8 mouse cellular contexts compared by ENCODE assay signal in genomic region chr16:55894536-55894892, GRCm38 (mm10). TPM values are rescaled to one million over a fixed set of nuclear protein-coding genes. Genes with fewer than 3 reads are reported as not detected.
DNase-seq lines count a peak whose midpoint lies in the region; ATAC-seq and TF ChIP-seq lines count a peak whose summit lies in the region.

No protein-coding gene starts in this region.

- in situ Hi-C loops in Patski (cut with MboI; ENCODE audit: low pct_unique_long_range_greater_than_20kb): loop anchor here (25.0 kb wide), 1 partner anchor 1932 kb away; no protein-coding TSS in a partner anchor

- 4% methylated on average over 4 of the region's 4 CpGs for WGBS in forebrain, embryonic 11.5 days
- 3% methylated on average over 4 of the region's 4 CpGs for whole genome bisulfite sequencing in limb, embryonic 10.5 days

- H3K9ac ChIP-seq in forebrain, embryonic 11.5 days (ENCODE audit: low read length): peak overlapping the region; percentile 83

- TF ChIP-seq CTCF in Patski (IDR thresholded peaks at IDR 0.05): no peak

- peak overlapping the region; percentile 68 for H3K4me3 ChIP-seq in forebrain, embryonic 11.5 days (ENCODE audit: low read depth, low read length)
- peak overlapping the region; percentile 74 for H3K4me3 ChIP-seq in limb, embryonic 10.5 days

- peak overlapping the region; percentile 49 for H3K4me2 ChIP-seq in forebrain, embryonic 11.5 days (ENCODE audit: low read depth, low read length, severe bottlenecking)

- 0 out of 2 replicates have a peak, but pooled peaks cover 2% of the 10 kb centered on the region for H3K4me1 ChIP-seq in forebrain, embryonic 11.5 days (replicated peaks; ENCODE audit: control insufficient read depth, insufficient read depth, low read length)
- peaks cover 11% of the 10 kb centered on the region for H3K4me1 ChIP-seq in limb, embryonic 10.5 days

- intact Hi-C loops in left cerebral cortex, postnatal 4 days (cut with DNase I): no loop called here
- intact Hi-C loops in left cerebral cortex, postnatal 10 days (cut with DNase I): no loop called here

- peak; percentile 27 for DNase-seq in left cerebral cortex, postnatal 4 days
- DNase-seq in left cerebral cortex, postnatal 10 days (ENCODE audit: extremely low spot score in 1 of 2, low spot score in 2 of 2): no peak
- no peak for DNase-seq in Patski (ENCODE audit: low read depth, low spot score)
- no peak for DNase-seq in forebrain, embryonic 11.5 days (ENCODE audit: low spot score)
- no peak for DNase-seq in limb, embryonic 10.5 days (ENCODE audit: low spot score)
- DNase-seq in ovary, adult 18-20 months (ENCODE audit: low spot score): no peak

- POLR2A ChIA-PET in Patski (lab: Charles Lee): interaction anchor here (1.3 kb wide), 1 partner anchor 8 kb away, joined by 3 read pairs; no protein-coding TSS in a partner anchor

- peak; percentile 8 for ATAC-seq in Patski
- ATAC-seq in forebrain, embryonic 11.5 days (replicated peaks; ENCODE audit: low FRiP score): no peak
- ATAC-seq in megakaryocyte-erythroid progenitor cell, adult 5-6 weeks (replicated peaks; ENCODE audit: low FRiP score, low TSS enrichment, poor library complexity, severe bottlenecking): peak; percentile 23
- ATAC-seq in inflammation-experienced regulatory T-cells, adult 6 months: no peak

- H3K27ac ChIP-seq in forebrain, embryonic 11.5 days (ENCODE audit: low read depth, low read length): no peak overlapping the region
- H3K27ac ChIP-seq in limb, embryonic 10.5 days: peak overlapping the region; percentile 87

- CTCF ChIA-PET in Patski (lab: Charles Lee): no interaction called here

- H3K27me3 ChIP-seq in Patski: no peaks in the 10 kb centered on the region
- H3K27me3 ChIP-seq in forebrain, embryonic 11.5 days (ENCODE audit: control insufficient read depth, insufficient read depth, low read length): no peaks in the 10 kb centered on the region
- no peaks in the 10 kb centered on the region for H3K27me3 ChIP-seq in limb, embryonic 10.5 days (ENCODE audit: low read depth, poor library complexity, severe bottlenecking)

- H3K36me3 ChIP-seq in forebrain, embryonic 11.5 days (ENCODE audit: control insufficient read depth, insufficient read depth, low read length): no peaks in the 10 kb centered on the region; the same call in 1 of the 2 replicates
- H3K36me3 ChIP-seq in limb, embryonic 10.5 days: peaks cover 12% of the 10 kb centered on the region

- H3K9me3 ChIP-seq in forebrain, embryonic 11.5 days (ENCODE audit: control insufficient read depth, low read length): no peaks in the 10 kb centered on the region
- no peaks in the 10 kb centered on the region for H3K9me3 ChIP-seq in limb, embryonic 10.5 days (replicated peaks)

RNA-seq across cellular contexts. Expression of gene Nxpe3, which starts 0.6 kb away (rescaled TPM):
- 1 to 10 TPM; 5.6 to 6.2 TPM for total RNA-seq in left cerebral cortex, postnatal 4 days (2021)
- total RNA-seq in left cerebral cortex, postnatal 10 days (2021): 1 to 10 TPM; 6.1 to 6.4 TPM
- 3.5 TPM for polyA plus RNA-seq in Patski (2021)
- polyA plus RNA-seq in forebrain, embryonic 11.5 days (2014; fragmentation: Nextera tagmentation; extraction: Ambion mirVana): 1.00 and 1.2 TPM in 2 replicates
- polyA plus RNA-seq in limb, embryonic 10.5 days (2016; fragmentation: Nextera tagmentation; extraction: Ambion mirVana): 0.55 and 0.82 TPM in 2 replicates
- total RNA-seq in megakaryocyte-erythroid progenitor cell, adult 5-6 weeks (2014; fragmentation: Nextera tagmentation): 4.5 and 5.4 TPM in 2 replicates
- 6.1 and 7.2 TPM in 2 replicates for total RNA-seq in megakaryocyte-erythroid progenitor cell, adult 5-6 weeks (2017)
- polyA plus RNA-seq in inflammation-experienced regulatory T-cells, adult 6 months (2017; shearing (Covaris generic)): 10 to 100 TPM; 13.7 to 36.9 (median 22.6) TPM

RNA-seq across cellular contexts. Expression of gene Cep97, which starts 40.1 kb away (rescaled TPM):
- total RNA-seq in left cerebral cortex, postnatal 4 days (2021): 10 to 100 TPM in 1 of 2 experiments, 1 to 10 TPM in 1; 8.9 to 11.2 TPM
- 10 to 100 TPM in 1 of 2 experiments, 1 to 10 TPM in 1; 8.0 to 10.7 TPM for total RNA-seq in left cerebral cortex, postnatal 10 days (2021)
- 9.4 TPM for polyA plus RNA-seq in Patski (2021)
- 17.9 and 20.5 TPM in 2 replicates for polyA plus RNA-seq in forebrain, embryonic 11.5 days (2014; fragmentation: Nextera tagmentation; extraction: Ambion mirVana)
- 14.2 and 15.6 TPM in 2 replicates for polyA plus RNA-seq in limb, embryonic 10.5 days (2016; fragmentation: Nextera tagmentation; extraction: Ambion mirVana)
- total RNA-seq in megakaryocyte-erythroid progenitor cell, adult 5-6 weeks (2014; fragmentation: Nextera tagmentation): 19.2 and 21.7 TPM in 2 replicates
- total RNA-seq in megakaryocyte-erythroid progenitor cell, adult 5-6 weeks (2017): 15.8 and 32.9 TPM in 2 replicates
- 10 to 100 TPM; 21.2 to 26.1 (median 25.2) TPM for polyA plus RNA-seq in inflammation-experienced regulatory T-cells, adult 6 months (2017; shearing (Covaris generic))

RNA-seq across cellular contexts. Expression of gene Nfkbiz, which starts 55.8 kb away (rescaled TPM):
- total RNA-seq in left cerebral cortex, postnatal 4 days (2021): 1 to 10 TPM; 2.3 to 2.5 TPM
- total RNA-seq in left cerebral cortex, postnatal 10 days (2021): 1 to 10 TPM; 2.6 to 2.8 TPM
- polyA plus RNA-seq in Patski (2021): 94.5 TPM
- 1.9 and 2.3 TPM in 2 replicates for polyA plus RNA-seq in forebrain, embryonic 11.5 days (2014; fragmentation: Nextera tagmentation; extraction: Ambion mirVana)
- 2.6 and 3.0 TPM in 2 replicates for polyA plus RNA-seq in limb, embryonic 10.5 days (2016; fragmentation: Nextera tagmentation; extraction: Ambion mirVana)
- 3.5 and 4.9 TPM in 2 replicates for total RNA-seq in megakaryocyte-erythroid progenitor cell, adult 5-6 weeks (2014; fragmentation: Nextera tagmentation)
- 6.1 and 9.4 TPM in 2 replicates for total RNA-seq in megakaryocyte-erythroid progenitor cell, adult 5-6 weeks (2017)
- 10 to 100 TPM; 24.7 to 39.2 (median 36.9) TPM for polyA plus RNA-seq in inflammation-experienced regulatory T-cells, adult 6 months (2017; shearing (Covaris generic))

Comparison
In these comparisons a context has a peak if more than half of its experiments do, and no peak if none do; other contexts are left out.
1. ATAC-seq: peak in Patski (single experiment) and megakaryocyte-erythroid progenitor cell, adult 5-6 weeks (single experiment); none in forebrain, embryonic 11.5 days (single experiment) and inflammation-experienced regulatory T-cells, adult 6 months (single experiment).